ENCODE assay signal across 8 mouse cellular contexts in the genomic region with DNA sequence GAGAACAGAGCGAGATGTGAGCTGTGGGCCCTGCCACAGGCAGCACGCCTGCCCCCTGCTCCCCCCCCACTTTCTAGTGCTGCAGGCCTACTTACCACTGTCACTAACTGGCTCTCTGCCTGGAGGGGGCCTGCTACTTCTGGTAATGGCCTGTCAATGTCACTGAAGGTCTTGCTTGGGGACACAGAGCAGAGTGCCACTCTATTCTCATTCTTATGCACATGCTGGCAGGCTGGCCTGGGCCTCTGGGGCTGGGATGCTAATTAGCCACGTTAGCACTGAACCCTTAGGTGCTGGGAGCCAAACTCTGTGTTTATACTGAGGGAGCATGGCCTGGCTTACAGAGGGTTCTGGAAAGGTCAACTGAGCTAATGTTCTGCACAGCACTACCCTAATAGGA. TPM values are rescaled to one million over a fixed set of nuclear protein-coding genes. Genes with fewer than 3 reads are reported as not detected.
A peak's percentile ranks its signal among the peaks of the same experiment; 100 is the strongest.
DNase-seq lines count a peak whose midpoint lies in the region; ATAC-seq and TF ChIP-seq lines count a peak whose summit lies in the region.

No protein-coding gene starts in this region.

- no peak for TF ChIP-seq POLR2A in thymus, adult 2 months (IDR thresholded peaks at IDR 0.05; ENCODE audit: control insufficient read depth, extremely low read depth, insufficient read depth, low read length, poor library complexity)

- peak; percentile 43 for DNase-seq in right cerebral cortex, postnatal 4 days
- no peak for DNase-seq in right cerebral cortex, postnatal 14 days
- DNase-seq in limb, embryonic 10.5 days (ENCODE audit: low spot score): no peak
- DNase-seq in stomach, postnatal 0 days (ENCODE audit: low spot score): no peak
- DNase-seq in ovary, postnatal 36 days (ENCODE audit: low spot score): no peak
- DNase-seq in thymus, adult 2 months: no peak

- H3K4me1 ChIP-seq in heart, embryonic 16.5 days (ENCODE audit: control insufficient read depth, insufficient read depth, low read length): peaks cover 66% of the 10 kb centered on the region
- peaks cover 39% of the 10 kb centered on the region for H3K4me1 ChIP-seq in limb, embryonic 10.5 days
- H3K4me1 ChIP-seq in stomach, postnatal 0 days (replicated peaks; ENCODE audit: control insufficient read depth, insufficient read depth): no peaks in the 10 kb centered on the region
- peaks cover 9% of the 10 kb centered on the region for H3K4me1 ChIP-seq in thymus, adult 2 months (replicated peaks; ENCODE audit: control insufficient read depth, insufficient read depth, low read length)

- peak; percentile 82 for ATAC-seq in heart, embryonic 16.5 days (replicated peaks; ENCODE audit: extremely low read depth, insufficient read depth, low FRiP score)
- peak; percentile 42; the same call in 1 of the 2 replicates for ATAC-seq in stomach, postnatal 0 days (ENCODE audit: low FRiP score, low TSS enrichment)
- no peak for ATAC-seq in megakaryocyte, adult 5-6 weeks (ENCODE audit: poor library complexity, severe bottlenecking)

- no peak for TF ChIP-seq EP300 in stomach, postnatal 0 days (optimal IDR thresholded peaks at IDR 0.05)

- no peaks in the 10 kb centered on the region for H3K36me3 ChIP-seq in heart, embryonic 16.5 days (ENCODE audit: control insufficient read depth, insufficient read depth)
- H3K36me3 ChIP-seq in limb, embryonic 10.5 days: peaks cover 42% of the 10 kb centered on the region
- no peaks in the 10 kb centered on the region; the same call in 1 of the 2 replicates for H3K36me3 ChIP-seq in stomach, postnatal 0 days (ENCODE audit: control insufficient read depth, insufficient read depth, low read length)
- peaks cover 3% of the 10 kb centered on the region; the same call in 1 of the 2 replicates for H3K36me3 ChIP-seq in thymus, adult 2 months (ENCODE audit: control insufficient read depth, insufficient read depth, low read length)

- 36% methylated on average over 3 of the region's 3 CpGs for WGBS in heart, embryonic 16.5 days
- WGBS in limb, embryonic 10.5 days: 61% methylated on average over 3 of the region's 3 CpGs
- WGBS in stomach, postnatal 0 days: 56% methylated on average over 3 of the region's 3 CpGs
- whole genome bisulfite sequencing in thymus, adult 2 months: 92% methylated on average over 3 of the region's 3 CpGs

- peak overlapping the region; percentile 97 for H3K27ac ChIP-seq in heart, embryonic 16.5 days (ENCODE audit: low read length)
- peak overlapping the region; percentile 30; the same call in 1 of the 2 replicates for H3K27ac ChIP-seq in limb, embryonic 10.5 days
- peak overlapping the region; percentile 74 for H3K27ac ChIP-seq in stomach, postnatal 0 days (replicated peaks)
- no peak overlapping the region for H3K27ac ChIP-seq in thymus, adult 2 months (ENCODE audit: control insufficient read depth, insufficient read depth, low read length)

- peak overlapping the region; percentile 62 for H3K9ac ChIP-seq in heart, embryonic 16.5 days (ENCODE audit: low read length)
- H3K9ac ChIP-seq in stomach, postnatal 0 days (ENCODE audit: low read length): no peak overlapping the region

- TF ChIP-seq CTCF in stomach, postnatal 0 days (IDR thresholded peaks at IDR 0.05; ENCODE audit: low read depth): no peak
- no peak for TF ChIP-seq CTCF in thymus, adult 2 months (IDR thresholded peaks at IDR 0.05; ENCODE audit: borderline replicate concordance, control insufficient read depth, extremely low read depth, insufficient read depth, low read length, poor library complexity)

- no peak overlapping the region for H3K4me2 ChIP-seq in heart, embryonic 16.5 days (ENCODE audit: low read depth, low read length)
- no peak overlapping the region for H3K4me2 ChIP-seq in stomach, postnatal 0 days (replicated peaks; ENCODE audit: low read depth)

- no peak overlapping the region for H3K4me3 ChIP-seq in heart, embryonic 16.5 days (ENCODE audit: low read length)
- no peak overlapping the region for H3K4me3 ChIP-seq in limb, embryonic 10.5 days
- H3K4me3 ChIP-seq in stomach, postnatal 0 days (ENCODE audit: low read depth, low read length): no peak overlapping the region
- H3K4me3 ChIP-seq in thymus, adult 2 months (ENCODE audit: control insufficient read depth, insufficient read depth, low read length): no peak overlapping the region

- no peaks in the 10 kb centered on the region for H3K27me3 ChIP-seq in heart, embryonic 16.5 days (ENCODE audit: control insufficient read depth, insufficient read depth, low read length)
- no peaks in the 10 kb centered on the region for H3K27me3 ChIP-seq in limb, embryonic 10.5 days (ENCODE audit: low read depth, poor library complexity, severe bottlenecking)
- no peaks in the 10 kb centered on the region for H3K27me3 ChIP-seq in stomach, postnatal 0 days (ENCODE audit: control insufficient read depth, insufficient read depth, low read length)
- no peaks in the 10 kb centered on the region for H3K27me3 ChIP-seq in thymus, adult 2 months (ENCODE audit: control insufficient read depth, insufficient read depth, low read length)

- H3K9me3 ChIP-seq in heart, embryonic 16.5 days (replicated peaks; ENCODE audit: control insufficient read depth, low read length): no peaks in the 10 kb centered on the region
- H3K9me3 ChIP-seq in limb, embryonic 10.5 days (replicated peaks): no peaks in the 10 kb centered on the region
- no peaks in the 10 kb centered on the region for H3K9me3 ChIP-seq in stomach, postnatal 0 days (ENCODE audit: control insufficient read depth, low read length)

RNA-seq across cellular contexts. Expression of gene Selplg, which starts 23.3 kb away (rescaled TPM):
- polyA plus RNA-seq in heart, embryonic 16.5 days (2015; fragmentation: Nextera tagmentation; extraction: Ambion mirVana): 10.1 and 29.8 TPM in 2 replicates
- polyA plus RNA-seq in limb, embryonic 10.5 days (2016; fragmentation: Nextera tagmentation; extraction: Ambion mirVana): 0.60 and 0.80 TPM in 2 replicates
- polyA plus RNA-seq in stomach, postnatal 0 days (2015; fragmentation: Nextera tagmentation; extraction: Ambion mirVana): 2.0 and 2.6 TPM in 2 replicates
- total RNA-seq in megakaryocyte, adult 5-6 weeks (2015): 718 and 733 TPM in 2 replicates
- total RNA-seq in megakaryocyte, adult 5-6 weeks (2017): 291 and 312 TPM in 2 replicates
- polyA plus RNA-seq in thymus, adult 2 months (2012; rRNA removed): 755 and 783 TPM in 2 replicates

RNA-seq across cellular contexts. Expression of gene Coro1c, which starts 52.9 kb away (rescaled TPM):
- 85.9 and 89.0 TPM in 2 replicates for polyA plus RNA-seq in heart, embryonic 16.5 days (2015; fragmentation: Nextera tagmentation; extraction: Ambion mirVana)
- polyA plus RNA-seq in limb, embryonic 10.5 days (2016; fragmentation: Nextera tagmentation; extraction: Ambion mirVana): 129 and 139 TPM in 2 replicates
- 91.6 and 93.6 TPM in 2 replicates for polyA plus RNA-seq in stomach, postnatal 0 days (2015; fragmentation: Nextera tagmentation; extraction: Ambion mirVana)
- total RNA-seq in megakaryocyte, adult 5-6 weeks (2015): 93.2 and 103 TPM in 2 replicates
- 141 and 145 TPM in 2 replicates for total RNA-seq in megakaryocyte, adult 5-6 weeks (2017)
- polyA plus RNA-seq in thymus, adult 2 months (2012; rRNA removed): 67.8 and 78.3 TPM in 2 replicates

RNA-seq across cellular contexts. Expression of gene Tmem119, which starts 55.4 kb away (rescaled TPM):
- polyA plus RNA-seq in heart, embryonic 16.5 days (2015; fragmentation: Nextera tagmentation; extraction: Ambion mirVana): 22.4 and 22.5 TPM in 2 replicates
- polyA plus RNA-seq in limb, embryonic 10.5 days (2016; fragmentation: Nextera tagmentation; extraction: Ambion mirVana): 159 and 218 TPM in 2 replicates
- 35.3 and 36.6 TPM in 2 replicates for polyA plus RNA-seq in stomach, postnatal 0 days (2015; fragmentation: Nextera tagmentation; extraction: Ambion mirVana)
- 1.9 and 2.8 TPM in 2 replicates for total RNA-seq in megakaryocyte, adult 5-6 weeks (2015)
- 2.3 and 3.2 TPM in 2 replicates for total RNA-seq in megakaryocyte, adult 5-6 weeks (2017)
- polyA plus RNA-seq in thymus, adult 2 months (2012; rRNA removed): 8.8 and 11.7 TPM in 2 replicates

Comparison
In these comparisons a context has a peak if more than half of its experiments do, and no peak if none do; other contexts are left out.
1. RNA of gene Selplg, which starts 23.3 kb away (polyA plus RNA-seq): 755 to 783 TPM in thymus, adult 2 months; 10.1 to 29.8 TPM in heart, embryonic 16.5 days, 2.0 to 2.6 TPM in stomach, postnatal 0 days and 0.60 to 0.80 TPM in limb, embryonic 10.5 days; every median in the first group is over 10 times any median in the second.